Mouse (Mus musculus): ENCODE data around the gene Madcam1.
"Not testable (repeated sequence)": the region's sequence is repeated elsewhere in the genome, so short reads cannot be mapped to it uniquely, and the experiment has no call there.

GRCm38 (mm10) chr10:79702970-79703369 is 38.6 kb downstream of the Madcam1 start:
- not testable (repeated sequence) for TF ChIP-seq CTCF (conservative IDR thresholded peaks at IDR 0.05; ENCODE audit: low read length); NANOG (IDR thresholded peaks at IDR 0.05; ENCODE audit: borderline replicate concordance, low read length)
